Mouse (Mus musculus) lung, postnatal 0 days (tissue): ENCODE data around the gene Fam120b. TPM values are rescaled to one million over a fixed set of nuclear protein-coding genes. Genes with fewer than 3 reads are reported as not detected.
A peak's percentile ranks its signal among the peaks of the same experiment; 100 is the strongest.

Source experiments
- ATAC-seq: fragments of 200-750 bp; cut with Nextera tagmentation; 2 replicates; pipeline ENCODE4 v1.8.0; 2017; ENCODE audit warnings: moderate library complexity
- DNase-seq: peaks from one replicate; pipeline ENCODE4 v3.0.0-alpha.2; 2016; ENCODE audit warnings: low spot score
- H3K27ac ChIP-seq: fragments of 300-500 bp; sonication (generic); 2 replicates; pipeline ENCODE4 v1.5.1; 2014; ENCODE audit warnings: antibody characterized with exemption, mild to moderate bottlenecking, low read length, mixed read lengths
- H3K27me3 ChIP-seq: fragments of 300-500 bp; sonication (generic); replicated peaks from 2 replicates; pipeline ENCODE4 v1.6.1; 2014; ENCODE audit warnings: low read length, mixed read lengths; ENCODE audit not compliant: insufficient read depth
- H3K36me3 ChIP-seq: fragments of 300-500 bp; sonication (generic); 2 replicates; pipeline ENCODE4 v1.6.1; 2014; ENCODE audit warnings: low read length, mixed read lengths; ENCODE audit not compliant: insufficient read depth
- H3K4me1 ChIP-seq: fragments of 300-500 bp; sonication (generic); 2 replicates; pipeline ENCODE4 v1.6.1; 2014; ENCODE audit warnings: antibody characterized with exemption, low read depth, low read length, mixed read lengths; ENCODE audit not compliant: insufficient read depth
- H3K4me2 ChIP-seq: fragments of 300-500 bp; sonication (generic); replicated peaks from 2 replicates; pipeline ENCODE4 v1.6.1; 2014; ENCODE audit warnings: low read depth, mild to moderate bottlenecking, low read length, moderate library complexity, mixed read lengths
- H3K4me3 ChIP-seq: fragments of 300-500 bp; sonication (generic); 2 replicates; pipeline ENCODE4 v1.5.1; 2014; ENCODE audit warnings: low read depth, low read length
- H3K9ac ChIP-seq: fragments of 300-500 bp; sonication (generic); replicated peaks from 2 replicates; pipeline ENCODE4 v1.6.1; 2014; ENCODE audit warnings: low read depth, mild to moderate bottlenecking
- H3K9me3 ChIP-seq: fragments of 300-500 bp; sonication (generic); 2 replicates; pipeline ENCODE4 v1.6.1; 2016; ENCODE audit warnings: low read length, mixed read lengths
- CTCF ChIP-seq: IDR thresholded peaks from 2 replicates; pipeline ENCODE4 v1.5.1; 2016; ENCODE audit warnings: antibody characterized with exemption, mild to moderate bottlenecking
- EP300 ChIP-seq: IDR thresholded peaks from 2 replicates; pipeline ENCODE4 v1.6.1; 2016; ENCODE audit warnings: antibody characterized with exemption, mild to moderate bottlenecking, control low read depth
- WGBS: fragments of 180-500 bp; shearing (Covaris S2); extraction: QIAGEN DNeasy Blood & Tissue Kit; methylation state at CpG from one replicate; pipeline ENCODE4 v1.1.7; 2014; 5-methylcytosine and 5-hydroxymethylcytosine counted together
- polyA plus RNA-seq: library from polyadenylated mRNA; unstranded; fragments of >200 nt; fragmentation: Nextera tagmentation; extraction: Ambion mirVana; gene quantifications from 2 replicates; pipeline ENCODE4 v1.2.1, GENCODE M21; 2015

The Fam120b gene
- polyA plus RNA-seq, 1 experiment from 2014 or later = 11.2 TPM

DNA sequence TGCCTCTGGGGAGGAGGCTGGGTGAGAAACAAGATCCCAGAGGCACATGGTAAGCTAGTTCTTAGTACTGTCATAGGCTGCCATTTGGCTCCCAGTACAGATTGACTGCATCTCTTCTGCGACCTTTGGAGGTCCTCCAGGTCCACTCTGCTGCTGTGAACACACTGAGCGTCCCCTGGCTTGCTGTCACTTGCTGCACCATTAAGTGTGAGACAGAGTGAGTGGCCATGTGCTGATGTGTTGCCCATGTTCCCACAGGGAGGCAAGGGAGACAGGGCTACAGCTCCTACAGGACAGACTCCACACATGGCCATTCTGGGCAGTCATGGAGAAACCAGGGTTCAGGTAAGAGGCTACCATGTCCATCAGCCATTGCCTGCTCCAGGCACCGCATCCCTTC, 29.9 kb downstream of the Fam120b start:
- no peak overlapping the region for H3K27ac ChIP-seq
- no peaks in the 10 kb centered on the region for H3K27me3 ChIP-seq
- 95% methylated on average over 3 of the region's 3 CpGs for WGBS
- H3K4me3 ChIP-seq = no peak overlapping the region
- no peaks in the 10 kb centered on the region for H3K4me1 ChIP-seq
- H3K9ac ChIP-seq = no peak overlapping the region
- H3K4me2 ChIP-seq = no peak overlapping the region
- no peak for DNase-seq
- no peaks in the 10 kb centered on the region for H3K9me3 ChIP-seq
- TF ChIP-seq CTCF = no peak
- no peak for TF ChIP-seq EP300
- no peak for ATAC-seq
- peaks cover 17% of the 10 kb centered on the region; the same call in 1 of the 2 replicates for H3K36me3 ChIP-seq

DNA sequence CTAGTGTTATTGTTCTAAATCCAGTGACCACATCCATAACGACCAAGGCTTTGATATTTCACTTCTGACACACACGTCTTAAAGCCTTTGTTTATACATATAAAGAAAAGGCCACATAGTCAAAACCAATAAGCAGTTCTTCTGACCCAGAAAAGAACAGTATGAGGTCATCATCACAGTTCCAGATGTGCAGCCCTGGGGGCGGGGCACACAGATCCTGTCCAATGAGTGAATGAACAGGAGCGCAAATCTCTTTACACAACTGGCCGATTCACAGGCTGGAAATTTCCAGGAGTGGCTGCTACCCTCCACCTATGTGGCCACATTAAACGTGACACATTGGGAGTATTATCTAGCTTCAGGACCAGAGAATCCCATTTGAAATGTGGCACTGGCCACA, 33.4 kb downstream of the Fam120b start:
- TF ChIP-seq EP300 (no peak), CTCF (no peak)
- H3K36me3 ChIP-seq = peaks cover 24% of the 10 kb centered on the region; the same call in 1 of the 2 replicates

GRCm38 (mm10) chr17:15429937-15430336, 33.9 kb downstream of the Fam120b start:
- Histone ChIP-seq H3K27ac (no peak overlapping the region), H3K27me3 (no peaks in the 10 kb centered on the region), H3K4me2 (no peak overlapping the region), H3K4me3 (no peak overlapping the region), H3K9me3 (no peaks in the 10 kb centered on the region), H3K9ac (no peak overlapping the region), H3K4me1 (no peaks in the 10 kb centered on the region), H3K36me3 (peaks cover 24% of the 10 kb centered on the region; the same call in 1 of the 2 replicates)
- ATAC-seq (no peak), DNase-seq (no peak)
- TF ChIP-seq CTCF (0 out of 2 replicates have a peak, but pooled peaks have one; percentile 5), EP300 (no peak)
- WGBS = 45% methylated on average over 1 of the region's 1 CpGs

More for the DNA sequence above, 33.4 kb downstream of the Fam120b start:
- no peak overlapping the region for H3K4me2 ChIP-seq
- H3K9me3 ChIP-seq = no peaks in the 10 kb centered on the region
- H3K4me3 ChIP-seq = no peak overlapping the region
- no peaks in the 10 kb centered on the region for H3K27me3 ChIP-seq
- 76% methylated on average over 6 of the region's 6 CpGs for WGBS
- no peak for ATAC-seq
- H3K27ac ChIP-seq = no peak overlapping the region
- H3K9ac ChIP-seq = no peak overlapping the region
- H3K4me1 ChIP-seq = no peaks in the 10 kb centered on the region
- no peak for DNase-seq

GRCm38 (mm10) chr17:15431021-15431514, 35.1 kb downstream of the Fam120b start:
- Histone ChIP-seq H3K27me3 (no peaks in the 10 kb centered on the region), H3K27ac (no peak overlapping the region), H3K9me3 (no peaks in the 10 kb centered on the region), H3K4me3 (no peak overlapping the region), H3K4me2 (no peak overlapping the region), H3K4me1 (no peaks in the 10 kb centered on the region), H3K36me3 (peaks cover 15% of the 10 kb centered on the region; the same call in 1 of the 2 replicates), H3K9ac (no peak overlapping the region)
- ATAC-seq = no peak
- TF ChIP-seq EP300 (no peak), CTCF (no peak)
- 50% methylated on average over 5 of the region's 5 CpGs for WGBS
- DNase-seq = no peak

DNA sequence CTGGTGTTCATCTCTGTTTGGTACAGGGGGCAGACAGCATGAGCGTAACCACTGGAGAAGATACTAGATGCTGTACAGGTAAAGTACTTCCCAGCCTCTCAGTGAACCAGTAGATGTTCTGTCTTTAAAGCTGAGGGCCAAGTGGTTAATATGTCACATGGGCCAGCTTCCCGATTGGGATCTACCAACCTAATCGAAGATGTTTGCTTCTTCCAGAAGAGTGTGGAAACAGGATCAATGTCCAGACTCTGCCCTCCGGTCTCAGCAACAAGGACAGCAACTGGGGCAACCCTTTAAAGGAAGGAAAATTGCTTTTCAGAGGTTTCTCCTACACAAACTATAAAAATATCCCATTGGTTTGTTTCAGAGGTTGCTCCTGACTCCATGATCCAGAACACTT, 35.5 kb downstream of the Fam120b start:
- ATAC-seq = no peak
- no peaks in the 10 kb centered on the region for H3K27me3 ChIP-seq
- TF ChIP-seq EP300 (no peak), CTCF (no peak)

DNA sequence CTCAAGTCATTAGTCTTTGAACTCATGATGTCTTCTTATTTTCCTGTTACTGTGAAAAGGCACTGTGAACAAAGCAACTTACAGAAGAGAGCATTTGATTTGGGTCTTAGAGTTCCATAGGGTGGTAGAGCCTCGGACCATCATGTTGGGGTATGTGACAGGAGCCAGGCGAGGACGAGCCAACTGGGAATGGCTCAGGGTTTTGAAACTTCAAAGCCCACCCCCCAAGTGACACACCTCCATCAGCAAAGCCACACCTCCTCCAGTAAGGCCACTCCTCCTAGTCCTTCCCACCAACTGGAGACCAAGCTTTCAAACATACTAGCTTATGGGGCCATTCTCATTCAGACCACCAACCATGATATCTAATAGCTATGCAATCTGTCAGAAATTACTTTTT, 36.0 kb downstream of the Fam120b start:
- Histone ChIP-seq H3K36me3 (peaks cover 15% of the 10 kb centered on the region; the same call in 1 of the 2 replicates), H3K4me2 (no peak overlapping the region), H3K4me1 (no peaks in the 10 kb centered on the region), H3K27me3 (no peaks in the 10 kb centered on the region), H3K27ac (no peak overlapping the region), H3K4me3 (no peak overlapping the region), H3K9ac (no peak overlapping the region), H3K9me3 (no peaks in the 10 kb centered on the region)
- 82% methylated on average over 3 of the region's 3 CpGs for WGBS
- no peak for ATAC-seq
- TF ChIP-seq EP300 (no peak), CTCF (no peak)
- no peak for DNase-seq

More for the DNA sequence above, 35.5 kb downstream of the Fam120b start:
- H3K4me3 ChIP-seq = no peak overlapping the region
- no peak overlapping the region for H3K9ac ChIP-seq
- H3K4me2 ChIP-seq = no peak overlapping the region
- DNase-seq = no peak
- H3K9me3 ChIP-seq = no peaks in the 10 kb centered on the region
- H3K27ac ChIP-seq = no peak overlapping the region
- H3K36me3 ChIP-seq = peaks cover 15% of the 10 kb centered on the region; the same call in 1 of the 2 replicates
- no peaks in the 10 kb centered on the region for H3K4me1 ChIP-seq
- WGBS = 92% methylated on average over 4 of the region's 4 CpGs

- Histone ChIP-seq H3K9me3 (no peaks in the 10 kb centered on the region), H3K4me3 (no peak overlapping the region), H3K36me3 (peaks cover 11% of the 10 kb centered on the region; the same call in 1 of the 2 replicates), H3K9ac (no peak overlapping the region), H3K4me2 (no peak overlapping the region), H3K27ac (no peak overlapping the region), H3K27me3 (no peaks in the 10 kb centered on the region), H3K4me1 (no peaks in the 10 kb centered on the region)
- WGBS = 59% methylated on average over 3 of the region's 3 CpGs
- ATAC-seq (no peak), DNase-seq (no peak)
- no peak for TF ChIP-seq EP300
- no peak for TF ChIP-seq CTCF
Observed at GRCm38 (mm10) chr17:15434748-15435147, 38.7 kb downstream of the Fam120b start.
